Mouse (Mus musculus) spleen, adult 12 weeks (tissue): ENCODE measurements around the gene Slc24a5.
"Not testable (repeated sequence)": the region's sequence is repeated elsewhere in the genome, so short reads cannot be mapped to it uniquely, and the experiment has no call there.

Source experiments
- DNase-seq: peaks from one replicate; pipeline ENCODE4 v3.0.0; 2022; ENCODE audit warnings: low spot score

Gene Slc24a5

DNA sequence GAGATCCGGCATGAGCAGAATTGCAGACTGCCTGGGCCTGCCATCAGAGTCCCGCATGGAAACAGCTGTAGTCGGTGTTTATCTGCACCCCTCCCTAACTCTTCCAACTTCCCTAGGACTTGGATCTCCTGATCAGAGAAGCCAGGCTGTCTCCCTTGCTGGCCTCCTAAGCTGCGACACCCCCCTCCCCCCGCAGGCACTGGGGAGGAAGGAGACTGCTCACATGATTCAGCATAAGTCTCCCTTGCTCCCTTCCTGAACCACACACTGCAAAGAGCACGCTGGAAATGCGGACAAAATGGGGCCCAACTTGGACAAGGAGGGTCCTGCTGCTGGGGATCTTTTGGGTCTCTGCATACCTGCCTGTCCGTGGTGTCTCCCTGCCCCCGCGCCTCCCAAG lies at the start of gene Slc24a5:
TSS of gene Slc24a5 (plus strand) at position 231 of the 400 bp plus-strand sequence.
- DNase-seq: no peak

DNA sequence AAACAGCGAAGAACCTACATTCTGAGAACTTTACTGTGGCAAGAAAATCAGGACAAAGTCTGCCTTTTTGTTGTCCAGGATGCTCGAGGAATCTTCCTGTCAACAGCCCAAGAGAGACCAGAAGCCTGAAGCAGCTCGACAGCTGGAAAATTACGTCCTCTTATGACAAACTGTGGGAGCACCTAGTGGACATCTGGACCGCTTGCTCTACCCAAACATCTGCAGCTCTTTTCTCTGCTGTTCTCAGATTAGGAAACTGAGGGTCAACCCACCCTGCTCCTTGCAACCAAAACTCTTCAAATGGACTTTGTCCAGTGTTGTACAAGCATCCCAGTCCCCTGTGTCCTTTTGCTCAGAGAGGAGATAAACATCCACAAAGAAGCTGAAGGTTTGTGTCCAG lies 43.5 kb upstream of the Slc24a5 start:
- DNase-seq: no peak

DNA sequence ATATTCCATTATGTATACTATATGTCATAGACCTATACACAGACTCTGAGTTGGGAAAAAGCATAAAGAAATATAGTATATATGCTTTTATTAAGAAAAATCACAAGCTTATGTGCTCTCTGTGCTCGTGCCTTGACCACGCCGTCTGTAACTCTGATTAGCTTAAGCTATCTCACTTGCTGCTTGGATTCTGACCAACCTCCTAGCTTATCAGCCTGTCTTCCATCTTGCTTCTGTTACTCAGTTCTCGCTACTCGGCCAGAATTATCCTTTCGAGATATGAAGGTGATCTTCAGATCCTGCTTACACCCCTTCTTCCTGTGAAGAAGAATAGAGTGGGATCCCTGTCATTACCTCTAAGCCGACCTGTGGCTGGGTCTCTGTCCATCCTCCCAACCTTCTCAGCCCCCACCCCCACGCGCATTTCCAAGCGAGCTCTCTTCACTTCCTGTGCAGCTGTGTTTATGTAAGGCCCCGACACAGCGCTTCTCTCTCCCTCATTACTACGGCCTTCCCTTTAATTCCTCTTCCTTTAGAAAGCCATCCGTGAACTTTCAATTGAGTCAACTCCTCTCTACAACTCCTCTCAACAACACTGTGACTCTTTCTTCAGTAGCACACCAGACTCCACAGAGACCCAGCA lies 41.4 kb upstream of the Slc24a5 start:
- no peak for DNase-seq

DNA sequence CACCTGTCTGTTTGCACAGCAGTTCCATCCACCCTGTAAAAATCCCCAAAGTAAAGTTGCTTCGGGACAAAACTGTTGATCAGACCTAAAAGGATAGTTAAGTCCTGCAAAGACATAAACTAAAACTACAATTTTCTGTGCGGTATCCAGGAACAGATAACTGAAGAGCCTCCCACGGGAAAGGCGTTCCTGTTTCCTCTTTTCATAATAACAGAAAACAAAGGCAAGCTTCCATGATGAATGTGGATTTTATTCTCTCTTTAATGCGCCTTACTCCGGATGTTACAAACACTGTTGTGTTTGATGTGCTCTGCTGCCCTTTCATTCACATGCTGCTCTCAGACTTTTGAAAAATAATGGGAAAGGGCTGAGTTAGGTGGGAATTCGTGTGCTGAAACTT lies 37.3 kb upstream of the Slc24a5 start:
- DNase-seq: no peak

DNA sequence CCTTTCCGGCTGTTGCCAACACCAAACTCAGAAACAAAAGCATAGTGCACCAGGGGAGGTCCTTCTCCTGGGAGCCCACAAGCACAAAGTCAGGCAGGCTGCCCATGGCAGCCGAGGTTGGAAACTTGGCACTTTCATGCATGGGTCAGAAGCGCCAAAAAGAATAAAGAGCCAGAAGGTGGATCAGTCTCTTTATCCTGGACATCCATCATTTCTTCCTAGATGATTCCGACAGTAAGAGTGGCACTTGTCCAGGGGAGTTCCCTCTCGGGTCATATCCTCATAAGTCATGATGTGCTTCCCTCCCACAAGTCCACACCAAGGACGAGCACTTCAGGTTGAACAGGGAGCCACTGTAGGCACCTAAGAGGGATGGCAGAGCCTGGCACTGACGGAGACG lies 36.8 kb upstream of the Slc24a5 start:
- DNase-seq: no peak

DNA sequence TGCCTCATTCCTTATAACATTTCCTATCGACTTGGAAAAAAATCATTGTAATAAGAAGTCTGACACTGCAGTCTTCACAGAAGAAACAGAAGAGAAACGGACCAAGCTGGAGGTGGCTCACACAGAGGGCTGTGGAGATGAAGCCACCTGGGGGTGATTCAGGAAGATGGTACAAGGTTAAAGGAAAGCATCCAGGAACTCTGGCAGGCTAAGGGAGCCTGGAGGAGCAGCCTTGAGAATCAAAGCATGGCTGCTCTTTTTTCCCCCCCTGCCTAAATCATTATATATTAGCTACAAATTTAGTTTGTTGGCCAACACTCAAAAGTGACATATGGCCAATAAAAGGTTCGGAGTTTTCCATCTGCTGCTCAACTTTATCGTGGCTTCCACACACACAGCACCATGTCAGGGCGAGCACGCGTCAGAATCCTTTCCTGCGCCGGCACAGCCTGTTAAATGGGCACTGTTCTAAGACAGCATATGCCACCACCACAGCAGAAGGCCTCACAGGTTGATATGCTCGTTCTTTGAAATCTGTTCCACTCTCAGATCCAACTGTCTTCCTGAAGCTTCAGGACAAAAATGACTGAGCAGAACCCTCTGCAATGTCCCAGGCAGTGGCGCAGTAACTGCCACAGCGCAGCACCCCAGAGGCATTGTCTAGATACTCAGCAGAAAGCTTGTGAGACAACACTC lies 36.2 kb upstream of the Slc24a5 start:
- DNase-seq: no peak

DNA sequence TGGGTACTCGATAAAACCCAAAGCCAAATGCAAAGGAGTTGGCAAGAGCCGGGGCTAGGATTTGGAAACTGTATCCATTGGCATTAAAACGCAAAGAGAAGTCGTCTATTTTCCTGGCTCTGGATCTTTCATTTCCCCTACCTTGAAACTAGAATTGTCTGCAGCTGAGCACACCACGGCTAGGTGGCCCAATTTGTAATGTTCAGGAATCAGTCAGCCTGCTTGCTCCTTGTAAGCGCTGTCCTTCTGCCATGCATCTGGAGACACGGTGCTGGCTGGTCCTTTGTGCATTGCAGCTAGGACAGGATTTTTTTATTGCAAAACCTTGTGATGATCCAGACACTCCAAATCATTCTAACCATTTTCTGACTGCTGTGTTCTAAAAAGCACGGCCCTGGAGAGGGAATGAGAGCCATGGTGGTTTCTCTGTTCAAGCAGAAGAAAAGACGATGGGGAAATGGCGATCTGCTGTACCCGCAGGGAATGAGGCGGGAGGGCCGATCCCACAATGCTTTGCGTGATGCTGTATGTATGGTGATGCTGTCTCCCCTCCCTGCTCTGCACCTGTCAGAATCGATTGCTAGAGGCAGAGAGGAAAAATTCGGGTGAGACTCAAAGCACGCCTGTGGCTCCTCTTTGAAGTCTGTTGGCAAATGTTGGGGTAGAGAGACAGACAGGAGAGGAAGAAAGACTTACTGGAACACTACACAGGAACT lies 35.5 kb upstream of the Slc24a5 start:
- DNase-seq: no peak

DNA sequence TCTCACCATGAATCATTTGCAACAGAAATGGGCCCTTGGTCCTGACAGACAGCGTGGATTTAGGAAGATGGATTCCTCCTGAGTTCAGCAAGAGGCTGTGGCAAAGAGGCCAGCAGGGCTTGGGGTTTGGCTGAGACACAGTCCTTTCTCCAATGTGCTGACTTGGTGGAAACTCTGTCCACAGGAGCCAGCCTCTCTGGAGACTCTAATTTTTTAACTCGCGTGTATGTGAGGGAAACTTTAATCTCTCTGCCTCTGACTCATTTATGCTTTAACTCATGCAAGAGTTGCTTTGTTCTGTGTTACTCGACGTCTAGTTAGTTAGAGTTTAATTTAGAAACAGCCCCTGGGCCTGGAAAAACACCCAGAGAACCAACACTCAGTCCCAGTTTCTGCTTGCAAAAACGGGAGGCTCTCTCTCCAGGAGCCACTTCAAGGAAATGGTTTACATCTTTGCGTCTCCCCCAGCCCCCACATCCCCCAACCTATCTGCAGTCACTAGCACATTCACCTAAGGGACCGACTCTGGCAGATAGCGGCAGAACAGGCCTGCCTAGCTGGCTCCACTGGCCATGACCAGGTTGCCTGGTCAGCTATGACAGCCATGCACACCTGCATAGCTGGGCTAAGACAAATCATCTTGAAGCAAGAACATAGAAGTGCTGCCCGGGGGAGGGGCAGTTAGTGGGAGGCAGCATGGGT lies 34.7 kb upstream of the Slc24a5 start:
- no peak for DNase-seq

DNA sequence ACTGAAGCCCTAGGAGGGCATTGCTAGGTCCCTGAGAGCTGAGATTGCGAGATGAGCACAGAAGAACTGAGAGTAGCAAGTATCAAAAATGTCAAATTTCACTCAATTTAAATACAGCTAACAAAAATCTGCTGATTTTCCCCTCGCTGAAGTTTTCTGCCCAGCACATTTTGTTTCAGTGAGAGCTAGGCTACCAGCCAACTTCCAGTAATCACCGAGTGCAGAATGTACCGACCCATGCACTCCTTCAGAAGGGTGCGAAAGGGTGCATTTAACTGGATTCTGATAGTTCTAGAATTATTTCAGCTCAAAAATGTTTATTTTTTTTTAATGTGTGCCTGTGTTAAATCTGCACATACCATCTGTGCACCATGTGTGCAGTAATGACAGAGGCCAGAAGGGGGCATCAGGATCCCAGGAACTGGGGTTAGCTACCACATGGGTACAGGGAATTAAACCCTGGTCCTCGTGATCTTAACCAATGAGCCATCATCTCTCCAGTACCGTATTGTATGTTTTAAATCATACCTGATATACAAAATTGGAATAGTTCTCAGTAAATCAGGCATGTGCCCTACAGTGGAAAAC lies 12.5 kb upstream of the Slc24a5 start:
- DNase-seq: no peak

DNA sequence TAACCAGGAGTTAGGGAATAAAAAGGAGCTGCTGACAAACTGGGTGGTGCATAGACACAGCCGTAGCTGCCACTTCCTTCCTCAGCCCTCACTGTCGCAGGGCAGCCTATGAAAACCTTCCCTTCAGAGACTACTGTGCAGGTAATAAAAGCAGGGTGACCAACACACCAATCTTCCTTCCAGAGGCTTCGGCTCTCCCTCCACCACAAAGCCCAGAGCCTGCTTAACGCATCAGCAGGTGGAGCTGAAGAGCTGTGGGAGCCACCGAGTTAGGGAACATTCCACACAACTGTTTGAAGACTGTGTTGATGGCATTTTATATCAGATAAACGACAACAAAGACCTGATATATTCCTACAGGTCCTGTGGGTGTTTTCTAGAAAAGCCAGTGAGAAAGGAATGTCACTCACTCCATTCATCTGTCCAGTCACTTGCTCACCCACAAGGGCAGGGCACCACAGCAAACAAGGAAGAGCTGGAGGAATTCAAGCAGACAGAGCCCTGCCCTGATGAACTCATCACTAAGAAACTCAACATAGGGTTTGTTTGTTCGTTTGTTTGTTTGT lies 10.6 kb upstream of the Slc24a5 start:
- DNase-seq: no peak

DNA sequence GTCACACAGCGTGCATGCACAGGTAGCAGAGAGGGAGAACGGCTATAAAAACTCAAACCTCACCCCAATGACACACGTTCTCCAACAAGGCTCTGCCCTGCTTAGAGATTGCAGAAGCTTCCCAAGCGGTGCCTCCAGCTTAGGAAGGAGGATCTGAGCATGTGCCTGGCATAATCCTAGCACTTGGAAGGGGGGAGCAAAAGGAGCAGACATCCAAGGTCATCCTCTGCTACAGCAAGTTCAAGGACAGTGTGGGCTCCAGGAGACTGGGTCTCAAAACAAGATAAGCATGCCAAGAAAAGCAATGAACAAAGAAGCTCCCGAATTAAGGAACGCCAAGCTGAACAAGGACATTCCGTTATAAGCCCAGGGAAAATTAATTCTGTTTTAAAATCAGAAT lies 6.5 kb upstream of the Slc24a5 start:
- DNase-seq: no peak

DNA sequence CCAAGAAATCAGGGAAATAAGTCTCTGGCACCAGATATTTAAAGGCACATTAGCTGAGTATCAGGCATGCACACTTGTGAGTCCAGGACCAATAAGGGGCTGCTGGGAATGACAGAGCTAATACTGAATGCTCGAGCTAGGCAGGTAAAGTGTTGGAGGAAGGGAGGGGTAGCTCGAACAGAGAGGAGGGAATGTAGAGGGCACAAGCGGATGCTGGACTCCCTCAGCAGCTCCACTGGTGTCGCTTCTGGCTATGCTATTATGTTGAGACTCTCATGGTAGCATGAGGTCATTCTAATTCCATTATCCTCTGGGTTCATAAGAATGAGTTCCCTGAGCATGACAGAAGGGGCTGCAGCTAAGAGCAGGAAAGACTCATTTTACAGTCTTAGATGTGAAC lies 5.0 kb upstream of the Slc24a5 start:
- DNase-seq: no peak

DNA sequence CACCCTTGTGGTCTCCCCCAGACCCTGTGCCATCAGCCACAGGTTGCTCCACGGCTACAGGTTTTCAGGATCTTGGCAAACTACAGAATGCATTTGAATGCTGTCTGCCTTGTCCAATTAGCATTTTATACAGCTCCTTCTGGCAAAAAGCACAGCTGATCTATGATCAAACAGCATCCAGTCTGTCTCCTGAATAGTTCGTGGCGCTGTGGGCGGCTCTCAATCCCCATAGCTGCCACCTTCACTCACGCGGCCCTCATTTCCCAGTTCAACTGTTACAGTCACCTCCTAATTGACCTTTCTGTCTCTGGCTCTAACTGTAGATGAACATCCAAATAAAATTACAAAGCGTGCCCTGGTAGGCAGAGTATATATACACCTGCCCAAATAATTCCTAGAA lies 551 bp upstream of the Slc24a5 start:
- DNase-seq: no peak

DNA sequence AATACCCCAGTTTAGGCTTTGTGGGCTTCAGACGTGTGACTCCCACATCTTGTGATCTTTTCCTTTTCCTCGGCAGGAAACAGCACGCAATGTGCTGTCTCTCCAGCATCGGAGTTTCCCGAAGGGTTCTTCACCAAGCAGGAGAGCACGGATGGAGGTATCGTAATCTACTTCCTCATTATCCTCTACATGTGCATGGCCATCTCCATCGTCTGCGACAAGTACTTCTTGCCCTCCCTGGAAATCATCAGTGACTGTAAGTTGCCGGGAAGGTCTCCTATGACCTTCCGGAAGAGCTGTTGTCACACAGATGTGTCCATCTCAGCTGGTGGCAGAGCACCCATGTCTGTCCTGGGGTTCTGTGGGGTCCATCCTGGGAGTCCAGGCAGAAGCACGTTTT lies 772 bp downstream of the Slc24a5 start:
- no peak for DNase-seq

DNA sequence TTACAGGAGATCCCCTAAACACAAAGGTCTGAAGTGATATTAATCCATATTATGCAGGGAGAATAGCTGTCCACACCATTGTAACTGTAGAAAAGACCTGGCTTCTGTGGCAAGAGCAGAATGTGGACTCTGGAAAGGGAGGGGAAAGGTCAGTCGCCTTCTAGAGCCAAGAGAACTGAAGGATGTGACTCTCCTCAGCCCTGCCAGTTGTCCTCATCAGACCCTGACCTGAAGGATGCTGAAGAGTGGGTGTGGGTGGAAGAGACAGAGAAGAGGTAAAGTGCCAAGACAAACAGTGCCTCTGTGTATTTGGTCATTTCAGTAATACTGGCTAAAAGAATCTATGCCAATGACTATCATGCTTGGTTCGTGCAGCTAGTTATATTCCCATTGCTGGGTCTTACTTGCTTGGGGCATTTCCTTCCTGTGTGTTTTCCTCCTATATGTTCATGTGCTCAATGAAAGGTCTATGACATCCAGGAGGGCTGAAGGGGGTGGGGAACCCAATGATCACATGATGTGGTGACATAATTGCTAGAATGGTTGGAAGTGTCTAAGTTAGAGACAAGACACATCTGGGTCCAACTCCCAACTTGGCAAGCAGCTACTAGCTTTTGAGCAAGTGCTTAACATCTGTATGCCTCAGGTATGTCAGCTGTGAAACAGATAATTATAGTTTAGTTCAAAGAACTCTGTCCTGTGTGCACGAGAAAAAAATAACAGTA lies 5.3 kb downstream of the Slc24a5 start:
- DNase-seq: no peak

DNA sequence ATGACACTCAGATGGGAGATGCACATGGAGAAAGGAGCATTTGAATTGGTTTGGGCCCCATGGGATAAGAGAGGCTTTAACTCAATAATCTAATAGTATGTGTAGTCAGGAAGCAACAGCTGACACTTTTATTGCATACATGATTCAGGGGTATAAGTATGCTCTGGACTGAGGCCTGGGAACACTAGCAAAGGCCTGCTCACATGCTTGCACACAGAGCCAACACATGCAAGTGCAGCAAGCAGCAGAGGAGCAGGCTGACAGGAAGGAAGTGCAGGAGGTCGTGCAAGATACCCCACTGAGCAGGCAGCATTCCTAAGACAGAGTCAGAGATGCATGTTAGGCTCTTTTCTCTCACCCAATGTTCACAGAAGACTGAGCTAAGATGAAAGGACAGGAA lies 16.0 kb downstream of the Slc24a5 start:
- DNase-seq: no peak

DNA sequence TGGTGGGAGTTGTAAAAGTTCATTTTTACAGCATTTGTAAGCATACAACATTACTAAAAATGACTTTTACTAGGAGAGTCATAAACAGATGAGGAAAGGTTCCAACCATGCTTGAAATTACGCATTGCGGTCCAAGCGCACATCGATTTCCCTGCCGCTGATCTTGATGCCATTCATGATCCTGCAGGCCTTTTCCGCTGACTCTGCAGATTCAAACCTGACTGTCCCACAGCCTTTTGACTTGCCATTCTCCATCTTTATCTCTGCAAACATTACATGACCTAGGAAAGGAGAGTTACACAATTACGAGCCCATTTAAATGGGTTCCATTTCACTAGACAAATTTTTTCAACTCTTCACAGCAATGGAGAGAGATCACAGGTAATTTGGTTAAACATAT lies 20.8 kb downstream of the Slc24a5 start:
- DNase-seq: no peak

DNA sequence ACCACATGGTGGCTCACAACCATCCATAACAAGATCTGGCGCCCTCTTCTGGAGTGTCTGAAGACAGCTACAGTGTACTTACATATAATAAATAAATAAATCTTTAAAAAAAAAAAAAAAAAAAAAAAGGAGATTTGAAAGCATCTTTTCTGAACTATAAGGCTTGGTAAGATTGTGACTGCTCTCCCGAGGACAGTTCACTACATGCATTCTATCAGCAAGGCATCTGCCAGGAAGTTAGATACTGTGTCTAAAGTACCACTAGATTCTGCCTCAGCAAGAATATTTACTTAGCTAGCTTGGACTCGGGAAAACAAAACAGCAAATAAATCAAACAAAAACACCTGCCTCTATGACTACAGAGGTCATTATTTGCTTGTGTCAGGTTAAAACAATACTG lies 24.2 kb downstream of the Slc24a5 start:
- not testable (repeated sequence) for DNase-seq

DNA sequence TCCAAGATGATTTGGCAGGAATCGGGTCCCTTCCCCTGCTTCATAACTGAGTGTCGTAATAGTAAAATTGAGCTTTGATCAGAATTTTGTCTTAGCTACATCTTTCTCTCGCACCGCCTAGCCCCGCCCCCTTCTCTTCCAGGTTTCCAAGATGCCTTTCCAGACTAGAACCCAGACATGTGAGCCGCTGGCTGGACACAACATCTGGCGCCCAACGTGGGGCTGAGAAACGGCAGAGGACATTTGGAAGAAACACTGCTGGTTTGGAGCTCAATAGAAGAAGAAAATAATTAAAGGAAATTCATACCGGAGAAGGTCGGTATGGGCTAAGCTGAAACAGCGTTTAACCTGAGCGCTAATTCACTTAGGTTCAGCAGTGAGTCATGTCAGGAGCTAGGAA lies 36.6 kb downstream of the Slc24a5 start:
- not testable (repeated sequence) for DNase-seq

DNA sequence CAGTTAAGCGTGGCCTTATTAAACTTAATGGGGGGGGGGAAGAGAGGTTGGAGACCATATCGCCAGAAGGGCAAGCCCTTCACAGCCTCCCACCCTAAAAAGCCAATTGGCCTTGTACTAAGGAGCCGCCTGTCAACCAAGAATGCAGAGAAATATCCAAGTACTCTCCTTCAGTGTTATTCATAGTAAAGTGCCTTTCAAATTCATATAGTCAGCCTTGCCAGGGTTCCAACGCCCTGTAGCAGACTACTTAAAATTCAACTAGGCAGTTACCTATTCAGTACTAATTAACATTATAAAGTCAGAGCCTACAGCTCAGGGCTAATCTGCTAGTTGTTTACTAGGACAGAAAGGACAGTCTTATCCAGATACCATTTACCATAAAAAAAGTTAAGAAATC lies 38.6 kb downstream of the Slc24a5 start:
- DNase-seq: not testable (repeated sequence)

DNA sequence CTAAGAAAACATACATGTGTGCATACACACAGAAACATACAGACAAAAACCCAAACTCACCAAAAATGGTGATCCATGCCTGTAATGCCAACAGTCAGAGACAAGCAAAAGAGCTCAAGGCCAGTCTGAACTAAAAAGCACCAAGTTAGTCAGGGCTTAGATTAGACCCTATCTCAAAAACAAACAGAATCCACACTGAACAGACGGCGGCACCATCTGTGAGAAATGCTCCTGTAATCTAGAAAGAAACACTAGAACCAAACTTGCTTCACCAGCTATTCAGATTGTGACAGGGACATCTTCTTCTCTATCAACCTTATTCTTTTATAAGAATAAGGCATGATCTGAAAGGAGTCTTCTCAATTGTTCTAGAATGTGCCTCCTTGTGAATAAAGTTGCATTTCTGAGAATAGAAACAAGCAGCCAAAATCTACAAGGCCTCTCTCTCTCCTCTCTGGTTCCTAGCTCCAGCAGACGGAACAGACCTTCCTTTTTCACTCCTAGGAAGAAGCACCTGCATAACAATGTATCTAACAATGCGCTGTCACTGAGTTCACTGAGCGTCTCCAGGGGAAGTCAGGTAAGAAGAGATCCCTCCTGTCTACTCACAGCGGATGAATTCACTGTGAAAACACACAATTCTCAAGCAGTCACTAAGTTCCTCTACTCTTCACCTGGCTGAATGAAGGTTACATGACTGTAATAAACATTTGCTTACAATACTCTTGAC lies 51.6 kb downstream of the Slc24a5 start:
- DNase-seq: no peak
